Mouse (Mus musculus): ENCODE data around the gene Dst.

DNA sequence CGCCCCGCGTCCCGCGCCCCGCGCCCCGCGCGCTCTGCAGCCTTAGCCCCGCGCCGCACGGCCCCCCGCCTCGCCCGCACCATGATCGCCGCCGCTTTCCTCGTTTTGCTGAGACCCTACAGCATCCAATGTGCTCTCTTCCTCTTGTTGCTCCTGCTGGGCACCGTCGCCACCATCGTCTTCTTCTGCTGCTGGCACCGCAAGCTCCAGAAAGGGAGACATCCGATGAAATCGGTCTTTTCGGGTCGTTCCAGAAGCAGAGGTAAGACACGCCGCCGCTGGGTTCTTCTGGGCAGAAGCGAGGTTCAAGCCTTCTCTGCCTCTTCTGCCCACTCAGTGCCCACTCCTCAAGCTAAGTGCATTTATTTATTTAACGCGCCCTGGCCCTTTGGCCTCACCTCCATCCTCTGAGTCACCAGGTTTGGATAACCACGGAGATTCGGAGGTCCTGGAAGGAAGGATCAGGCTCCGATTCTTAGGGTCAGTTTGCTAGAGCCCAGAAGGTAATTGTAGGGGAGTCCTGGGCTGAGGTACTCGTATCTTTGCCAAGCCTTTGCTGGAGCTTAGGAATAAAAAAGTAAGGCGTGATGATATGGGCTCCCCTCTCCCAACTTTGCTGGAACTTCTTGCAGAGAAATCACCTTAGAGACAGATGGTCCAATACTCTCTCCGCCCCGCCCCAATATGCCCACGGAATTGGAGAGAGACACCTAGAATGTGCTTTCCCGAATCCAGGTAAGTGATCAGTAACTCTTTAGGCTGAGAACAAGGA is at the start of gene Dst:
- no peak for TF ChIP-seq CTCF (IDR thresholded peaks at IDR 0.05; ENCODE audit: insufficient read depth, low read depth, low read length)
- TF ChIP-seq POLR2A (IDR thresholded peaks at IDR 0.05; ENCODE audit: insufficient read depth, low read depth, low read length): no peak
